Mouse (Mus musculus) right cerebral cortex, postnatal 10 days (tissue): ENCODE data around the gene Gng7.
A peak's percentile ranks its signal among the peaks of the same experiment; 100 is the strongest.
"Not testable (repeated sequence)": the region's sequence is repeated elsewhere in the genome, so short reads cannot be mapped to it uniquely, and the experiment has no call there.

ENCODE experiments used
- DNase-seq, 2 experiments: peaks; one replicate each; pipeline ENCODE4 v3.0.0; 2021; ENCODE audit warnings: low spot score in 2 of 2

Gng7 gene

GRCm38 (mm10) chr10:81014393-81015384 is at the start of gene Gng7:
Gene Gng7 (minus strand): TSS chr10:81014945.
- DNase-seq = peak; percentile 99

- not testable (repeated sequence) for DNase-seq
These were observed 49.8 kb upstream of the Gng7 start for GRCm38 (mm10) chr10:81064519-81064918.

- no peak for DNase-seq
These were observed 48.0 kb upstream of the Gng7 start for GRCm38 (mm10) chr10:81062710-81063109.

- DNase-seq = peak; percentile 100
These were observed 45.1 kb upstream of the Gng7 start, which contains the start of gene Sgta for GRCm38 (mm10) chr10:81059603-81060543. Gene Sgta (minus strand): TSS chr10:81060181.

- no peak for DNase-seq
These were observed 44.2 kb upstream of the Gng7 start for GRCm38 (mm10) chr10:81058896-81059295.

GRCm38 (mm10) chr10:81057406-81058130 is 42.8 kb upstream of the Gng7 start:
- no peak for DNase-seq

GRCm38 (mm10) chr10:81055802-81056340 is 41.1 kb upstream of the Gng7 start:
- not testable (repeated sequence) for DNase-seq

GRCm38 (mm10) chr10:81055169-81055568 is 40.4 kb upstream of the Gng7 start:
- no peak for DNase-seq

- no peak for DNase-seq
These were observed 37.8 kb upstream of the Gng7 start for GRCm38 (mm10) chr10:81052577-81052976.

GRCm38 (mm10) chr10:81051133-81051532 is 36.4 kb upstream of the Gng7 start:
- DNase-seq = no peak

GRCm38 (mm10) chr10:81050645-81051044 is 35.9 kb upstream of the Gng7 start:
- no peak for DNase-seq

GRCm38 (mm10) chr10:81045246-81045645 is 30.5 kb upstream of the Gng7 start:
- DNase-seq = not testable (repeated sequence)

GRCm38 (mm10) chr10:81041458-81042175 is 26.9 kb upstream of the Gng7 start:
- DNase-seq = peak in 1 of 2 experiments; percentile 78

GRCm38 (mm10) chr10:81036988-81037580 is 22.3 kb upstream of the Gng7 start, which contains the start of gene Slc39a3:
Gene Slc39a3 (minus strand): TSS chr10:81037426.
- peak; percentile 99 to 100 for DNase-seq

- DNase-seq = no peak
These were observed 21.5 kb upstream of the Gng7 start for GRCm38 (mm10) chr10:81036251-81036650.

- DNase-seq = no peak
These were observed 18.8 kb upstream of the Gng7 start for GRCm38 (mm10) chr10:81033586-81033985.

- DNase-seq = no peak
These were observed 14.3 kb upstream of the Gng7 start for GRCm38 (mm10) chr10:81029031-81029430.

GRCm38 (mm10) chr10:81028219-81028618 is 13.5 kb upstream of the Gng7 start:
- no peak for DNase-seq

GRCm38 (mm10) chr10:81027331-81027730 is 12.6 kb upstream of the Gng7 start:
- DNase-seq = no peak

GRCm38 (mm10) chr10:81026857-81027256 is 12.1 kb upstream of the Gng7 start:
- no peak for DNase-seq
